Mouse (Mus musculus) forebrain, postnatal 0 days (tissue): ENCODE data around the gene Jpt2. TPM values are rescaled to one million over a fixed set of nuclear protein-coding genes. Genes with fewer than 3 reads are reported as not detected.

ENCODE experiments used
- ATAC-seq: fragments of 200-750 bp; cut with Nextera tagmentation; 2 replicates; pipeline ENCODE4 v1.8.0; 2017; ENCODE audit warnings: mild to moderate bottlenecking, moderate library complexity
- DNase-seq: peaks from one replicate; pipeline ENCODE4 v3.0.0-alpha.2; 2015
- H3K27ac ChIP-seq: fragments of 300-500 bp; sonication (generic); 2 replicates; pipeline ENCODE4 v1.5.1; 2014; ENCODE audit warnings: low read depth, mild to moderate bottlenecking, antibody characterized with exemption, low read length, moderate library complexity, mixed read lengths
- H3K27me3 ChIP-seq: fragments of 300-500 bp; sonication (generic); 2 replicates; pipeline ENCODE4 v1.6.1; 2014; ENCODE audit warnings: mild to moderate bottlenecking, low read length, mixed read lengths; ENCODE audit not compliant: insufficient read depth
- H3K36me3 ChIP-seq: fragments of 300-500 bp; sonication (generic); 2 replicates; pipeline ENCODE4 v1.6.1; 2014; ENCODE audit warnings: mild to moderate bottlenecking, moderate library complexity; ENCODE audit not compliant: insufficient read depth
- H3K4me1 ChIP-seq: fragments of 300-500 bp; sonication (generic); 2 replicates; pipeline ENCODE4 v1.6.1; 2014; ENCODE audit warnings: antibody characterized with exemption; ENCODE audit not compliant: insufficient read depth
- H3K4me2 ChIP-seq: fragments of 300-500 bp; sonication (generic); 2 replicates; pipeline ENCODE4 v1.6.1; 2014; ENCODE audit warnings: low read depth, mild to moderate bottlenecking, moderate library complexity
- H3K4me3 ChIP-seq: fragments of 300-500 bp; sonication (generic); 2 replicates; pipeline ENCODE4 v1.5.1; 2014; ENCODE audit warnings: low read depth, low read length, mixed read lengths
- H3K9ac ChIP-seq: fragments of 300-500 bp; sonication (generic); 2 replicates; pipeline ENCODE4 v1.6.1; 2014; ENCODE audit warnings: mild to moderate bottlenecking
- H3K9me3 ChIP-seq: fragments of 300-500 bp; sonication (generic); 2 replicates; pipeline ENCODE4 v1.6.1; 2016; ENCODE audit warnings: low read length
- CTCF ChIP-seq: sonication (generic); IDR thresholded peaks from 2 replicates; pipeline ENCODE4 v1.5.1; 2016; ENCODE audit warnings: antibody characterized with exemption, control low read depth, low read depth
- WGBS: fragments of 180-500 bp; shearing (Covaris S2); extraction: QIAGEN DNeasy Blood & Tissue Kit; methylation state at CpG from one replicate; pipeline ENCODE4 v1.1.7; 2014; 5-methylcytosine and 5-hydroxymethylcytosine counted together
- polyA plus RNA-seq: library from polyadenylated mRNA; unstranded; fragments of >200 nt; fragmentation: Nextera tagmentation; extraction: Ambion mirVana; gene quantifications from 2 replicates; pipeline ENCODE4 v1.2.1, GENCODE M21; 2015
- total RNA-seq: library from RNA; depleted of rRNA; stranded (reverse); fragments of >200 nt; gene quantifications from 2 replicates; pipeline ENCODE4 v1.2.3, GENCODE M21; 2014

The Jpt2 gene
- total and polyA plus RNA-seq, 2 experiments from 2014 or later = 58.4 to 64.7 TPM

GRCm38 (mm10) chr17:24913984-24914383, 46.5 kb downstream of the Jpt2 start:
- H3K4me2 ChIP-seq = no peak overlapping the region
- H3K27me3 ChIP-seq = no peaks in the 10 kb centered on the region
- H3K4me1 ChIP-seq = no peaks in the 10 kb centered on the region
- H3K4me3 ChIP-seq = no peak overlapping the region
- H3K9me3 ChIP-seq = no peaks in the 10 kb centered on the region
- no peak for DNase-seq
- no peak for ATAC-seq
- H3K9ac ChIP-seq = no peak overlapping the region
- H3K27ac ChIP-seq = no peak overlapping the region
- TF ChIP-seq CTCF = no peak
- peaks cover 93% of the 10 kb centered on the region for H3K36me3 ChIP-seq

GRCm38 (mm10) chr17:24907591-24907990, 52.9 kb downstream of the Jpt2 start:
- ATAC-seq (no peak), DNase-seq (no peak)
- TF ChIP-seq CTCF = no peak
- Histone ChIP-seq H3K9me3 (no peaks in the 10 kb centered on the region), H3K4me1 (no peaks in the 10 kb centered on the region), H3K27me3 (no peaks in the 10 kb centered on the region), H3K4me3 (no peak overlapping the region), H3K36me3 (peaks cover 99% of the 10 kb centered on the region), H3K27ac (no peak overlapping the region), H3K4me2 (no peak overlapping the region), H3K9ac (no peak overlapping the region)
- 91% methylated on average over 2 of the region's 2 CpGs for WGBS

GRCm38 (mm10) chr17:24903767-24904166, 56.7 kb downstream of the Jpt2 start:
- H3K9me3 ChIP-seq = no peaks in the 10 kb centered on the region
- H3K4me1 ChIP-seq = no peaks in the 10 kb centered on the region
- H3K36me3 ChIP-seq = peaks cover 100% of the 10 kb centered on the region
- WGBS = 90% methylated on average over 9 of the region's 9 CpGs
- no peak overlapping the region for H3K9ac ChIP-seq
- H3K27me3 ChIP-seq = no peaks in the 10 kb centered on the region
- TF ChIP-seq CTCF = no peak
- no peak overlapping the region for H3K4me2 ChIP-seq
- no peak for DNase-seq
- H3K27ac ChIP-seq = no peak overlapping the region
- H3K4me3 ChIP-seq = no peak overlapping the region
- no peak for ATAC-seq

- no peak overlapping the region for H3K4me2 ChIP-seq
- no peak overlapping the region for H3K4me3 ChIP-seq
- H3K36me3 ChIP-seq = peaks cover 100% of the 10 kb centered on the region
- H3K9ac ChIP-seq = no peak overlapping the region
- 70% methylated on average over 9 of the region's 9 CpGs for WGBS
- DNase-seq (no peak), ATAC-seq (no peak)
- no peaks in the 10 kb centered on the region for H3K9me3 ChIP-seq
- no peaks in the 10 kb centered on the region for H3K27me3 ChIP-seq
- TF ChIP-seq CTCF = peak; percentile 49
- no peaks in the 10 kb centered on the region for H3K4me1 ChIP-seq
- H3K27ac ChIP-seq = no peak overlapping the region
Measured at GRCm38 (mm10) chr17:24902671-24903474, 57.6 kb downstream of the Jpt2 start.

- no peak for DNase-seq
- H3K4me3 ChIP-seq = no peak overlapping the region
- no peak overlapping the region for H3K4me2 ChIP-seq
- H3K4me1 ChIP-seq = peaks cover 2% of the 10 kb centered on the region; the same call in 1 of the 2 replicates
- no peaks in the 10 kb centered on the region for H3K9me3 ChIP-seq
- no peak overlapping the region for H3K27ac ChIP-seq
- H3K36me3 ChIP-seq = peaks cover 97% of the 10 kb centered on the region
- 92% methylated on average over 5 of the region's 5 CpGs for WGBS
- no peak for ATAC-seq
- TF ChIP-seq CTCF = no peak
- H3K27me3 ChIP-seq = no peaks in the 10 kb centered on the region
- no peak overlapping the region for H3K9ac ChIP-seq
Measured at GRCm38 (mm10) chr17:24902124-24902523, 58.4 kb downstream of the Jpt2 start.

- WGBS = 96% methylated on average over 6 of the region's 6 CpGs
- no peak overlapping the region for H3K9ac ChIP-seq
- peaks cover 76% of the 10 kb centered on the region for H3K36me3 ChIP-seq
- H3K27me3 ChIP-seq = no peaks in the 10 kb centered on the region
- H3K9me3 ChIP-seq = no peaks in the 10 kb centered on the region
- no peak overlapping the region for H3K27ac ChIP-seq
- DNase-seq (no peak), ATAC-seq (no peak)
- H3K4me2 ChIP-seq = no peak overlapping the region
- H3K4me1 ChIP-seq = peaks cover 11% of the 10 kb centered on the region
- no peak for TF ChIP-seq CTCF
- H3K4me3 ChIP-seq = no peak overlapping the region
Measured at GRCm38 (mm10) chr17:24900014-24900413, 60.5 kb downstream of the Jpt2 start.

- ATAC-seq = no peak
- H3K4me1 ChIP-seq = peaks cover 13% of the 10 kb centered on the region
- H3K9me3 ChIP-seq = no peaks in the 10 kb centered on the region
- H3K27ac ChIP-seq = no peak overlapping the region
- H3K4me3 ChIP-seq = no peak overlapping the region
- H3K27me3 ChIP-seq = no peaks in the 10 kb centered on the region
- H3K36me3 ChIP-seq = peaks cover 67% of the 10 kb centered on the region
- H3K9ac ChIP-seq = no peak overlapping the region
- DNase-seq = no peak
- 75% methylated on average over 5 of the region's 5 CpGs for WGBS
- no peak for TF ChIP-seq CTCF
- no peak overlapping the region for H3K4me2 ChIP-seq
Measured at GRCm38 (mm10) chr17:24899153-24899552, 61.3 kb downstream of the Jpt2 start.
